In genomic region chr13:43903391-43903790, GRCm38 (mm10) we compare ENCODE assay signal across 11 mouse cellular contexts.
DNase-seq lines count a peak whose midpoint lies in the region; ATAC-seq lines count a peak whose summit lies in the region.
"Had no signal": no experiment of that assay in that cellular context is flagged by ENCODE, and none has a peak within 500 bp of the region (broad histone marks: within the 10 kb centered on the region; RNA-seq: fewer than 3 reads in every experiment).

No protein-coding gene starts in this region.

- no peak overlapping the region for H3K27ac ChIP-seq in liver, embryonic 11.5 days (ENCODE audit: low read depth, low read length)
- H3K27ac ChIP-seq: limb, embryonic 10.5 days had no signal

- peak; percentile 21 for DNase-seq in lung, postnatal 10 days
- no peak for DNase-seq in lung, postnatal 4 days
- peak; percentile 76 to 77 for DNase-seq in cerebellum, adult 18-20 months
- DNase-seq in heart, postnatal 36 days: peak; percentile 32 to 52
- peak; percentile 62 for DNase-seq in ovary, postnatal 14 days (ENCODE audit: low spot score)
- DNase-seq in liver, embryonic 11.5 days (ENCODE audit: low spot score): no peak
- no peak for DNase-seq in lung, adult 18-20 months
- DNase-seq: embryo, embryonic 11 days had no signal

- no peak for ATAC-seq in liver, embryonic 11.5 days (replicated peaks; ENCODE audit: low FRiP score)
- ATAC-seq: midbrain, embryonic 16.5 days; Patski had no signal

- no peak overlapping the region for H3K4me2 ChIP-seq in liver, embryonic 11.5 days

- H3K4me3 ChIP-seq in liver, embryonic 11.5 days (ENCODE audit: low read depth, low read length): no peak overlapping the region
- H3K4me3 ChIP-seq: limb, embryonic 10.5 days had no signal

- H3K36me3 ChIP-seq in liver, embryonic 11.5 days (ENCODE audit: control insufficient read depth, insufficient read depth, low read length): no peaks in the 10 kb centered on the region
- H3K36me3 ChIP-seq: limb, embryonic 10.5 days had no signal

- no peaks in the 10 kb centered on the region for H3K27me3 ChIP-seq in liver, embryonic 11.5 days (replicated peaks; ENCODE audit: control insufficient read depth, insufficient read depth, low read length)
- H3K27me3 ChIP-seq: Patski had no signal

- no peak overlapping the region for H3K9ac ChIP-seq in liver, embryonic 11.5 days (ENCODE audit: low read depth, low read length)

- intact Hi-C loops in heart, postnatal 36 days (cut with DNase I): no loop called here

- H3K4me1 ChIP-seq in liver, embryonic 11.5 days (replicated peaks; ENCODE audit: control insufficient read depth, insufficient read depth, low read length): peaks cover 10% of the 10 kb centered on the region

- H3K9me3 ChIP-seq in liver, embryonic 11.5 days (ENCODE audit: control insufficient read depth, low read length): no peaks in the 10 kb centered on the region
- H3K9me3 ChIP-seq: limb, embryonic 10.5 days had no signal

Comparison
In these comparisons a context has a peak if more than half of its experiments do, and no peak if none do; other contexts are left out.
1. DNase-seq: peak in lung, postnatal 10 days (single experiment), cerebellum, adult 18-20 months (2 of 2), heart, postnatal 36 days (2 of 2) and ovary, postnatal 14 days (single experiment); none in lung, postnatal 4 days (0 of 2), liver, embryonic 11.5 days (single experiment) and lung, adult 18-20 months (0 of 2).